Mouse (Mus musculus) heart, embryonic 14.5 days (tissue): ENCODE results near the gene Ppp2r3a. TPM values are rescaled to one million over a fixed set of nuclear protein-coding genes. Genes with fewer than 3 reads are reported as not detected.

Source experiments
- ATAC-seq: fragments of 200-750 bp; cut with Nextera tagmentation; 2 replicates; pipeline ENCODE4 v1.8.0; 2017; ENCODE audit warnings: low read depth, moderate TSS enrichment; ENCODE audit not compliant: insufficient number of reproducible peaks, insufficient read depth, low FRiP score
- H3K27ac ChIP-seq, 2 experiments: fragments of 200-500 bp in 1 of 2; fragments of 300-500 bp in 1 of 2; sonication (generic) in 1 of 2; replicated peaks in 1 of 2; 2 replicates each; pipeline ENCODE4 v1.5.1; 2012 to 2014; ENCODE audit warnings: low read depth in 2 of 2, low read length in 2 of 2, control low read depth in 1 of 2, mild to moderate bottlenecking in 1 of 2, mixed read lengths in 1 of 2; ENCODE audit not compliant: control insufficient read depth in 1 of 2, insufficient read depth in 1 of 2
- H3K27me3 ChIP-seq: fragments of 300-500 bp; sonication (generic); 2 replicates; pipeline ENCODE4 v1.6.1; 2014; ENCODE audit warnings: mild to moderate bottlenecking, low read length, control low read depth; ENCODE audit not compliant: control insufficient read depth, insufficient read depth
- H3K36me3 ChIP-seq: fragments of 300-500 bp; sonication (generic); 2 replicates; pipeline ENCODE4 v1.6.1; 2014; ENCODE audit warnings: mild to moderate bottlenecking, control low read depth, low read length, mixed read lengths; ENCODE audit not compliant: control insufficient read depth, insufficient read depth
- H3K4me1 ChIP-seq, 2 experiments: fragments of 200-500 bp in 1 of 2; fragments of 300-500 bp in 1 of 2; sonication (generic) in 1 of 2; 2 replicates each; pipeline ENCODE4 v1.6.1; 2012 to 2014; ENCODE audit warnings: low read length in 2 of 2, control low read depth in 1 of 2, mixed read lengths in 1 of 2; ENCODE audit not compliant: control insufficient read depth in 2 of 2, insufficient read depth in 2 of 2
- H3K4me2 ChIP-seq: fragments of 300-500 bp; sonication (generic); 2 replicates; pipeline ENCODE4 v1.6.1; 2014; ENCODE audit warnings: mild to moderate bottlenecking, low read length
- H3K4me3 ChIP-seq, 2 experiments: fragments of 200-500 bp in 1 of 2; fragments of 300-500 bp in 1 of 2; sonication (generic) in 1 of 2; 2 replicates each; pipeline ENCODE4 v1.5.1; 2012 to 2014; ENCODE audit warnings: low read length in 2 of 2, mild to moderate bottlenecking in 2 of 2, control low read depth in 1 of 2, low read depth in 1 of 2, moderate library complexity in 1 of 2; ENCODE audit not compliant: control insufficient read depth in 1 of 2, insufficient read depth in 1 of 2
- H3K9ac ChIP-seq: fragments of 300-500 bp; sonication (generic); 2 replicates; pipeline ENCODE4 v1.6.1; 2014; ENCODE audit warnings: mild to moderate bottlenecking, low read length
- H3K9me3 ChIP-seq: fragments of 300-500 bp; sonication (generic); 2 replicates; pipeline ENCODE4 v1.6.1; 2016; ENCODE audit warnings: low read length, control low read depth; ENCODE audit not compliant: control insufficient read depth
- WGBS: fragments of 180-500 bp; shearing (Covaris S2); extraction: QIAGEN DNeasy Blood & Tissue Kit; methylation state at CpG from one replicate; pipeline ENCODE4 v1.1.7; 2014; 5-methylcytosine and 5-hydroxymethylcytosine counted together
- polyA plus RNA-seq: library from polyadenylated mRNA; unstranded; fragments of >200 nt; fragmentation: Nextera tagmentation; extraction: Ambion mirVana; gene quantifications from 2 replicates; pipeline ENCODE4 v1.2.1, GENCODE M21; 2014

Gene Ppp2r3a
- polyA plus RNA-seq, 1 experiment from 2014 or later = 107 TPM

GRCm38 (mm10) chr9:101250981-101251643 lies 483 bp downstream of the Ppp2r3a start:
- Histone ChIP-seq H3K9ac (peak overlapping the region; percentile 92), H3K36me3 (no peaks in the 10 kb centered on the region), H3K9me3 (no peaks in the 10 kb centered on the region), H3K4me3 (peak overlapping the region; percentile 72 to 91), H3K4me2 (peak overlapping the region; percentile 83), H3K4me1 (peaks cover 0 to 13% of the 10 kb centered on the region in 2 experiments; a peak in 3 of 4 replicates), H3K27me3 (no peaks in the 10 kb centered on the region), H3K27ac (peak overlapping the region; percentile 95 to 98)
- WGBS = under 1% methylated on average over 44 of the region's 61 CpGs
- peak; percentile 96 for ATAC-seq

- Histone ChIP-seq H3K27me3 (no peaks in the 10 kb centered on the region), H3K9ac (peak overlapping the region; percentile 92), H3K27ac (peak overlapping the region; percentile 90 to 95; a peak in 3 of 4 replicates), H3K36me3 (no peaks in the 10 kb centered on the region), H3K9me3 (no peaks in the 10 kb centered on the region), H3K4me3 (peak overlapping the region; percentile 72 to 91; a peak in 3 of 4 replicates), H3K4me2 (peak overlapping the region; percentile 83), H3K4me1 (peaks cover 0 to 13% of the 10 kb centered on the region in 2 experiments; a peak in 3 of 4 replicates)
- no peak for ATAC-seq
- WGBS = 7% methylated on average over 11 of the region's 11 CpGs
Measured at GRCm38 (mm10) chr9:101250486-101250885, 1.1 kb downstream of the Ppp2r3a start.

DNA sequence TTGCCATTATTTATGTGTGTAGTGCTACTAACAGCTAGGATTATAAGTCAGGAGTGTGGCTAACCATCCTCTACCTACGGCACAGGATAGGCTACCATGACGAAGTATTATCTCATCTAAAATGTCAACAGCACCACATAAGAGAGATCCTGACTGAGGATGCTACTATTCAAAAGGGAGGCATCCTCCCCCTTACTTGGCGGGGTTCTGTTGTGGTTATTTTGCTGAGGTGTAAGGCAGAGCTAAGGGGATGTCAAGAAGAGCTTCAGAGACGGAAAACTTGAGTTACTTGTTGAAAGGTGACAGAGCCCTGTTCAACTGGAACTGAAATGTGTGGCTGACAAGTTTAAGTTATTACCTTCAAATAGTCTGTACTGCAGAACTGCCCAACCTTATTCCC lies 2.0 kb downstream of the Ppp2r3a start:
- 54% methylated on average over 4 of the region's 4 CpGs for WGBS
- Histone ChIP-seq H3K36me3 (no peaks in the 10 kb centered on the region), H3K4me1 (peaks cover 2 to 16% of the 10 kb centered on the region in 2 experiments), H3K27me3 (no peaks in the 10 kb centered on the region), H3K9me3 (no peaks in the 10 kb centered on the region), H3K27ac (no peak overlapping the region), H3K4me2 (peak overlapping the region; percentile 83), H3K4me3 (no peak overlapping the region), H3K9ac (peak overlapping the region; percentile 92; the same call in 1 of the 2 replicates)
- no peak for ATAC-seq

GRCm38 (mm10) chr9:101247541-101247940 lies 4.1 kb downstream of the Ppp2r3a start:
- Histone ChIP-seq H3K36me3 (no peaks in the 10 kb centered on the region), H3K4me3 (no peak overlapping the region), H3K4me1 (peaks cover 5 to 24% of the 10 kb centered on the region in 2 experiments), H3K9me3 (no peaks in the 10 kb centered on the region), H3K27me3 (no peaks in the 10 kb centered on the region), H3K4me2 (no peak overlapping the region), H3K9ac (no peak overlapping the region), H3K27ac (no peak overlapping the region)
- 71% methylated on average over 7 of the region's 7 CpGs for WGBS
- ATAC-seq = no peak

- peaks cover 5 to 23% of the 10 kb centered on the region in 2 experiments for H3K4me1 ChIP-seq
- H3K4me3 ChIP-seq = no peak overlapping the region
- no peak overlapping the region for H3K9ac ChIP-seq
- H3K27me3 ChIP-seq = no peaks in the 10 kb centered on the region
- ATAC-seq = no peak
- 77% methylated on average over 5 of the region's 5 CpGs for WGBS
- H3K27ac ChIP-seq = no peak overlapping the region
- H3K36me3 ChIP-seq = no peaks in the 10 kb centered on the region
- H3K4me2 ChIP-seq = no peak overlapping the region
- H3K9me3 ChIP-seq = no peaks in the 10 kb centered on the region
Measured at GRCm38 (mm10) chr9:101245493-101245892, 6.1 kb downstream of the Ppp2r3a start.

- WGBS = 53% methylated on average over 2 of the region's 2 CpGs
- H3K4me3 ChIP-seq = no peak overlapping the region
- H3K4me2 ChIP-seq = no peak overlapping the region
- peaks cover 5 to 11% of the 10 kb centered on the region in 2 experiments; a peak in 3 of 4 replicates for H3K4me1 ChIP-seq
- H3K9me3 ChIP-seq = no peaks in the 10 kb centered on the region
- no peak overlapping the region for H3K27ac ChIP-seq
- ATAC-seq = no peak
- no peaks in the 10 kb centered on the region for H3K36me3 ChIP-seq
- no peak overlapping the region for H3K9ac ChIP-seq
- H3K27me3 ChIP-seq = no peaks in the 10 kb centered on the region
Measured at GRCm38 (mm10) chr9:101243711-101244110, 7.9 kb downstream of the Ppp2r3a start.

- Histone ChIP-seq H3K9me3 (no peaks in the 10 kb centered on the region), H3K9ac (no peak overlapping the region), H3K36me3 (no peaks in the 10 kb centered on the region), H3K4me2 (no peak overlapping the region), H3K4me3 (no peak overlapping the region), H3K4me1 (peaks cover 5 to 12% of the 10 kb centered on the region in 2 experiments; a peak in 3 of 4 replicates), H3K27ac (no peak overlapping the region), H3K27me3 (no peaks in the 10 kb centered on the region)
- 71% methylated on average over 3 of the region's 3 CpGs for WGBS
- no peak for ATAC-seq
Measured at GRCm38 (mm10) chr9:101240161-101240560, 11.4 kb downstream of the Ppp2r3a start.
